Mouse (Mus musculus): ENCODE data around the gene Sec14l1. TPM values are rescaled to one million over a fixed set of nuclear protein-coding genes. Genes with fewer than 3 reads are reported as not detected.

Gene Sec14l1
- total RNA-seq, 2 experiments from 2014 or later, result 52.1 to 53.3 TPM

DNA sequence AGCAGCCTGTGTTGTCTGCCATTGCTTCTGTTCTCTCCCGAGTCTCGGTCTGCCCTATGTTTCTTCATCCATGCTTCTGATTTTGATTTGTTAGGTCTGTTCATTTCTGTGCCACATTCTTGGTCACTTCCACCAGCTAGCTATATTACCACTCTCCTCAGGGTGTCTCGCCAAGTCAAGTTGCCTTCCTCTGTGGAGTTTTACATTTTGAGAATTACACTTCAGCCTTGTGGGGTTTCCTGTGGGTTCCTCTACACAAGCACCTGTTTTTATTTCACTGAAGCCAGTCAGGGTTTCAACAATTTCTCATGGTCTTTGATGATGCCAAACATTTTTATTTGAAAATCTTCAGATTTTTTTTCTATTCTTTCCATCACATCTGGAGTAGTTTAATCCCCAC is 67.8 kb downstream of the Sec14l1 start:
- no peak for DNase-seq (ENCODE audit: low spot score)

DNA sequence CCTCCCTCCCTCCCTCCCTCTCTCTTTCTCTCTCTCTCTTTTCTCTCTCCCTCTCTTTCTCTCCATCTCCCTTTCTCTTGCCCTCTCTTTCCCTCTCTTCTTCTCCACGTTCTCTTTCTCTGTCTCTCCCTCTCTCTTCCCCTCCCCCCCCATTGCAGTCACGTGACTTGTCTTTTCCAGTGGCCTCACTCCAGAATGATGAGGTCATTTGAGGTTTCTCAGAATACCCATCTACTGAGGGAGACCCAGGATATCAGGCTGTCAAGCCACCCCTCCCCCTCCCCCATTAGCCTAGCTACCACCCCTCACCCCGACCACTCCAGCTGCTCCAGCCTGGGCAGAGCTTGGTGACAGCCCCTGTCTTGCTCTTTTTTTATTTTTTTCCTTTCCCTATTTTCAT is 68.3 kb downstream of the Sec14l1 start:
- DNase-seq (ENCODE audit: low spot score), result no peak

DNA sequence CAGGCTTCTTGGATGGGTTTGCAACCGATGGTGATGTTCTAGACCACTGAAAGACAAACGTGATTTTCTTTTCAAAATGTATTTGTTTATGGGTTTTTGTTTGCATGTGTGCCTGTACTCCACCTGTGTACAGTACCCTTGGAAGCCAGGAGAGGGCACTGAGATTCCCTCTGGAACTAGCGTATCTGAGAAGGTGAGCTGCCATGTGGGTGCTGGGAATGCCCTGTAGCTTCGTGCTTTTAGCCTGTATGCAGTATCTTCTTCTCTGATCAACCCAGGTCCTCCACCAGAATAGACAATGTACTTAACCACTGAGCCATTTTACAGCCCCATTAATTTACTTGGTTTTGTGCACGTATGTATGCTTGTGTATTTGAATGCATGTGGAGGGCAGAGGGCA is 68.9 kb downstream of the Sec14l1 start:
- DNase-seq (ENCODE audit: low spot score), result no peak

DNA sequence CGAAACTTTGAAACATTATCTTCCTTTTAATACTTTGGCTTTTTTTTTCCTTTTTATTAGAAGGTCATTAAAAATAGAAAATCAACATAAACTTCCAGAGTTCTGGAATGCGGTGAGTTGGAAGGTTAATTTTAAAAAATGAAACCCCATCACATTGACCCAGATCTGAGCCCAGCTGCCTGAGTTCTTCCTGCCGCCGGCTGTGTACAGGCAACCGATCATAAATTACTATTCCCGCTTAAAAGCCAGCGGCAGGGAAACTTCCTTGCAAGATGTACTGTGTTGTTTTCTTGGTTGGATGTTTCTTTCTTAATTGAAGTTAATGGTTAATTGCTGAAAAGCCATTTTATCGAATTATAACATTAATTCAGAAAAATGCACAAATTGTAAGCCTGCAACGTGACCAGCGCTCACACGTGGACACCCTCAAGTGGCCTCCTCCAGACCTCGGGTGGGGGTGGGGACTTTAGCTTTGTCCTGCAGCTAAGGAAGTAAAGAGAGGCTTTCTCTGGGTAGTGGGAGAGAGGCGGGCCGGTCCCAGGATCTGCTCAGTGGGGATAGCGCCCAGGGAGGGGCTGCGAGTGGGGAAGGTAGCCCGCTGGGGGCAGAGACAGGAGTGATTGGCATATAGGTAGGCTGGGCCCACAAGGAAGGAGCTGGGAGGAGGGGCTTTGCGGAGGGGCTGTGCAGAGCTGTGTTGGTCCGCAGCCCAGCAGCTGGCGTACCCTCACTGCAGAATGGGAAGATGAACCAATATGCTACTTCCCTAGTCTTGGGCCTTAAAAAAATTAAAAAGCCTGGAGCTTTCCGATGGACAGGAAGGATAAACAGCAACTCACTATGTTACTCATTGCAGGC is 70.3 kb downstream of the Sec14l1 start:
- no peak for DNase-seq (ENCODE audit: low spot score)

DNA sequence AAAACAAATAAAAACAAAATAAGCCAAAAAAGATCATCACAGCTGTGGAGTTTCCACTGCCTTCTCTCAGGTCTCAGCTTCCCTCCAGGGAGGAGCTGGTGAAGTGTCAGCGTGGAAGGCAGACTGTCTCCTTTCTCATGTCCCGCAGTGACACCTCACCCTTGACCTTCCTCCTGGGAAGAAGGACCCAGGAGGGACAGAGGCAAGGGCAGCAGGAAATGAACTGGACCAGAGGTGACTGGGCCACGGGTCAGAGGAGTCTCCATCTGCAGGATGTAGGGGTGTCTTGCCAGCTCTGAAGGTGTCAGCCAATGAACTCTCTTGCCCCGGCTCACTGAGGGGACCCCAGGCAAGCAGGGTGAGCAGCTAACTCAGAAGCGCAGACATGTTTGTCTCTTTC is 76.6 kb downstream of the Sec14l1 start:
- no peak for DNase-seq (ENCODE audit: low spot score)

DNA sequence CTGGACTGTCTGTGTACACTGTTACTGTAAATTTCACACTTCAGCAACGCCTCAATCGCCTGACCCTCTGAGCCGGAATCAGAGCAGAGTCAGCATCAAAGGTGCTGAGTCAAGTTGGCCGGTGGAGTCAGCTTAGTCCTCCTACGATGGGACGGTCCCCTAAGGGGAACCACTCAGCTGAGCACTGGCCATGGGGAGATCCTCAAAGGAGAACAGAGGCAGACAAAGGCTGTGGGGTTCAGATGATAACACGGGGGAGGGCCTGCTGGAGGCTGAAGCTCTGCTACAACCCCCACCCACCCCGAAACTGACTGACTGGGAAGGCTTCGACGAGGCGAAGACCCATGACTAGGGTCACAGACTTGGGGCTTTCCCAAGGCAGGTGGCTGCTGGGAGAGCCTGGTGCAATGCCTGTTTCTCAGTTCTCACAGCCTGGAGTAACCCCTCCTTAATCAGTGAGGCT is 79.5 kb downstream of the Sec14l1 start:
- DNase-seq (ENCODE audit: low spot score), result no peak

DNA sequence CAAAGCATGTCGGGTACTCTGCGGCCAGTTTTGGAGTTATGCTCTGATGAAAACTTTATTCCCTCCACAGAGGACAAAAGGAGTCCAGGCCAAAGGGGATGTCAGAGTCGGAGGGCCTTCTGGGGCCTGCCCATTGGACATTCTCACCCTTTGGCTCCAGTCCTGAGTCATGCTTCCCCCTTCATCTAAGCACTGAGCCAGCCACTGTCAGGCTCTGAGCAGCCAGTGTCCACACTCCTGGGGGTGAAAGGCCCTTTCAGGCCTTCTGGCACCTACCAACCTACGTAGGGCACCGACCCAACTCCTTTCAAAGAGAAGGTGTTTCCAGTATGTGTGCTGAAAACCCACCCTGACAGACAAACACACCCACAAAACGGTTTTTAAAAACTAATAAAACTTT is 80.6 kb downstream of the Sec14l1 start:
- DNase-seq (ENCODE audit: low spot score), result no peak

DNA sequence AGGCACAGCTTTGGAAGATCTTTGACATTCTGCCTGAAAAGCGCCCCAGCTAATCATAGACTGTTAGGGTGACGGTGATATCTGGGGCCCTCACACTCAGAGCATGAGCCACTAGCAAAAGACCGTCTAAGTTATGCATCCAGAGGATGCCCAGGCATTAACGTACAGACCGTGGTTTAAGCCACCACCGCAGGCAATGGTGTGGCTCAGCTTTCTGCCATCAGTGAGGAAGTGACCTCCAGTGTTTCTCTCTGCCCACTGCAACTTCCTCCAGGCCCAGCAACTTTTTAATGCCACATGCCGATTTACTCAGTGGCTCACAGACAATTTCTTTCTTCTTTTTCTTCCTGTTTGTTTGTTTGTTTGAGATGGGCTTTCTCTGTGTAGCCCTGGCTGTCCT is 81.7 kb downstream of the Sec14l1 start:
- DNase-seq (ENCODE audit: low spot score), result no peak

DNA sequence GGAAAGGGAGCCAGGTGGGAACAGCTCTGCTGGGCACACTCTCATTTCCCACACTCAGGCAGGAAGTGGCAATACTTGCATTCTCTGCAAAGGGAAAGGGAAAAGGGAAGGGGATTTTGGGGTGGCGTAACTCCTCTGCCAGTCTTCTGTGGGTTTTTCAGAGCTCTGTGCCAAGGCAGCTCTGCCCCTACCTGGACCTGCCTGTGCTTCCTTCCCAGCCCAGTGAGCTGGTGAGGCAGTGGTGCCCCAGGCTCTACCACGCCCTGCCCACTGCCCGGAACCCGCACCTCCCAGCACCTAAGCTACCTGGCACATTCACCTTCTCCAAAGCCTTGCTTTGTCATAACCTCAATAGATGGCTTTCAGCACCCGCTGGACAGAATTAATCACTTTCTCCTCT is 83.2 kb downstream of the Sec14l1 start:
- DNase-seq (ENCODE audit: low spot score), result no peak

DNA sequence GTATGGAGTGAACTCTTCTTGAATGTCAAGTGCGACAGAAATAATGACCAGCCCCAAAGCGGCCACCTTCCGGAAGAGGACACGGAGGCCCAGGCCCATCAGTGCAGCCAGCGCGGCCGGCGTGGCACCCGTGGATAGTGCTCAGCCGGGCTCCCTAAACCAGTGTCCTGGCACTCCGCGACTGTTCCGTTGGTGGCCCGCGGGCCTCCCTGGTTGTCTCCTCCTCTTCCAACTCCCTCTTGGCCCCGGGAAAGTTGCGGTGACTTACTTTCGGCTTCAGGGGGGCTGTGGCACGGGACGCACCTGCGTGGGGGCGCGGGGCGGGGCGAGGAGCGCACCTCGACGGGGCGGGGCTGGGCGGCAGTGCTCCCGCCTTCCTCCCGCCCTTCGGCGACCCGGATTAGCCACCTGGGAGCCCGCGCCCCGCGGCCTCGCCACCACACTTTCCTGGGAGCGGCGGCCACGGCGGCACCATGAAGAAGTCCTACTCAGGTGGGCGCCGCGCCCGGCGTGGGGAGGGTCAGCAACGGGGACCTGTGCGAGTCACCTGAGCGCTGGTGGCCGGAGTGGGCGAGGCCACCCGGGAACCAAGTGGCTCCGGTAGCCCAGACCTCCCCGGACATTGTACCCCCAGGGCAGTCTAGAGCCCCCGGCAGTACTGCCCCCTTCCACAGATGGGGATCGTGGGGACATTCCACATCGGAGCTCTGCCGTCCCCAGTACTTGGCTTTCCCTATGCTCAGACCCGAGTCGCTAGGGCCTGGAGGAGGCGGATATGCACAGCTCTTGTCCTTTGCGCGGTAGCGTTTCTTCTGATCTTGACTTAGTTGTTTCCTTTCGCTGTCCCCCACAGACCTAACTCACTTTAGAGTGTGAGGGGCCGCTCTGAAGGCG is 84.6 kb downstream of the Sec14l1 start, which contains the start of gene Sept9:
Gene Sept9, plus strand, starts transcription at position 380 of the 894 bp plus-strand sequence.
- DNase-seq (ENCODE audit: low spot score), result no peak

DNA sequence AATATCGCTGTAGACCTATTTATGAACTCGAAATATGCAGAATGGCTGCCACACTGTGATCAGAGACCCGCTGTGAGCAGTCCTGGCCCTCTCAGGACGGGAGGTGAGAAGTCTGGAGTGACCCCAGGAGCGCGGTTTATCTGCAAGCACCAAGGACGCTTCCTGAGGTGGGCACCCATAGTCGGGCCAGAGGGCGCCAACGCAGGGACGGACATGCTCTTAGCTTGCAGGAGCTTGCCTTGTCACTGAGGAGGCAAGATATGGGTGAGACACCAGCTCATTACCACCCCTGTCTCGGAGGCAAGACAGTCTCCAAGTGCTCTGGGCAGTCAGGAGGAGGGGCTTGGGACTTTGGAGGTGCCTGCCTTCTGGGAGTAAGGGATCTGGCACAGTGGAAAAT is 86.9 kb downstream of the Sec14l1 start:
- no peak for DNase-seq (ENCODE audit: low spot score)

DNA sequence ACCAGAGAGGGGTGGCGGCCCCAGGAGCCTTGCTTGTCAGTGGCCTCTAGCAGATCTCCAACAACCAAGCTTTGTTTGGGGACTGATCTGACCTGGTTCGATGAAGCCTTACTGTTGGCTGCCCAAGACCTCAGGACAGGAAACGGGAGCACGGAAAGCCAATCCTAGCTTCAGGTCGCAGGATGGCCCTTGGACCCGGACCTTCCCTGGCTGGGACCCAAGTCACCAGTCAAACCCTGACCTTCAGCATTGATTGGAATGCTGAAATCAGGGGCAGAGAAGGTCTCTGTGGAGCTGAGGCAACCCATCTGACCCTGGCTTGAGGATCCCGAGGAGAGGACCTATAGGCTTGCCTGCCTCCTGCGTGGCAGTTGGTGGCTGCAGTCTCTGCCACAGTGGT is 89.6 kb downstream of the Sec14l1 start:
- no peak for DNase-seq (ENCODE audit: low spot score)

DNA sequence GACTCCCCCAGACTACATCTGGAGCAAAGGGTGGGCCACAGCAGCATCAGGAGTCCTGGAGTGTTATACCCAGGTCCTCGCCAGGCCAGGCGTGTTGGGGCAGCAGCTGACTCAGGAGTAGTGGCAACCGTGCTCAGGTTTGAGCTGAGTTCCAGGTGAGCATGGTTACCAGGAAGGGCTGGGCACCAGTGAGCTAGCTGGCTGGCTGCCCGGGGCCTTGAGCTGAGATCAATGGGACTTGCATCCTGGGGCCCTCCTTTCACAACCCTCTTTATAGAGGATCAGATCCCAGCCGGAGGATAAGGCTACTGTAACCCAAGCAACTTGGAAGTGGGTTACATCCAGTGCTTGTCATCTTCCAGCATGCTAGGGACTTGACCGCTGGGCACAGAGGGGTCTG is 90.1 kb downstream of the Sec14l1 start:
- DNase-seq (ENCODE audit: low spot score), result no peak

DNA sequence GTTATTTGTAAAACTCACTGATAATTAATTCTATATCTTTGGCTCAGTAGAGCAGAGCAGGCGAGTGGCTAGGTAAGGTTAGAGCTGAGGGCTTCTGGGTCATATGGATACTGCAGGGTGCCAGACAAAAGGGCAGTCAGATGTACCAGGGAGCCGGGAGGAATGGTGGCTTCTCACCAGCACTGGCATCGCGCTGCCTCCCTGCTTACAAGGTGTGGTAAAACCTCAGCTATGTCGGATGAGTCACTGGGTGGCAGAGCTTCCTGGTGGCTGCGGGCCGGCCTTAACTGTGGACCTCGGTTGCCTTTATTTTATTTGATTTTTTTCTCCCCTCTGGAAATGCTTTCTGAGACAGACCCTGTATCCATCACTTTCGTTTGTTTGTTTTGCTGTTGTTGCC is 90.5 kb downstream of the Sec14l1 start:
- no peak for DNase-seq (ENCODE audit: low spot score)

DNA sequence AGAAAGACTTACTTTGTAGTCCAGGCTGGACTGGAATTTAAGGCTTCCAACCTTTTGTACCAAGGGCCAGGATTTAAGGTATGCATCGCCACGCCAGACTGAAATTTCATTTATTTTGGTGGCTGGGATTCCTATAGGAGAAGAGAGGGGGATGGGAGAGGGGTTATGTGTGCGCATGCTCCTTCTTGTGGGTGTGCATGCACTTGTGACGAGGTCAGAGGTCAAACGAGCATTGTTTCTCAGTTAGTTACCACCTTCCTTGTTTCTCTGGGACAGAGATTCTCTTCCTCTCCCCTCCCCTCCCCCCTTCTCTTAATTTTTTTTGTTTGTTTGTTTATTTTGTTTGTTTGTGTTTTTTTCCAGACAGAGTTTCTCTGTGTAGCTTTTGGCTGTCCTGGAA is 92.5 kb downstream of the Sec14l1 start:
- DNase-seq (ENCODE audit: low spot score), result no peak

DNA sequence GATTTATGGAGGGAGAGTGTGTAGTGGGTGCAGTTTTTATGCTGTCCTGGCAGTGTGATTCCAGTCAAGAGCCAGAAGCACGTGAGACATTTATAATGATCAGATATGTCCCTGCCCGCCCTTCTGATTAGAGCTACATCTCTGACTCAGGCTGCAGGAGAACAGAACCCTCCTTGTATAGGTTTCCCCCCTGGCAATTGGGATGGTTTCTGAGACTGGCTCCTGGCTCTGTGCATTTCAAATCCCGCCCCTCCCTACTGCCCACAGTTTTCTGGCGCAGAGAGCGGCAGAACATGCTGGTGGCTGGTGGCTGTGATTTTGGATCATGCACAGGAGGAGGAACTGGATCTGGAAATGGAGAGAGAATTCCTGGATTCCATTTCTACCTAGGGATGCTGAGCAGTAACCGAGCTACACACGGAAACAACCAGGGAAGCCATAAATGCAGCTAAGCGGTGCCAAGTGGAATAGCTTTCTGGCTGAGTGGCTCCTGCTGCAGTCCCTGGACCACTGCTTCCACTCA is 93.2 kb downstream of the Sec14l1 start:
- no peak for DNase-seq (ENCODE audit: low spot score)

Small RNAs within 50 kb of the gene (microRNA-seq; reads per million reads assigned to microRNA genes)
- gene Gm24323 (not detected), gene Mir6516 (48.4 reads per million, percentile 50 among the genes with 10 or more reads in this experiment)

Other genes starting within 250 kb of the Sec14l1 start
- gene Mgat5b, start 196.3 kb upstream of the Sec14l1 start, total RNA-seq (2021), result not detected
- gene Sept9, start 84.5 kb downstream of the Sec14l1 start, total RNA-seq (2021), result 10 to 100 TPM in 1 of 2 experiments, 1 to 10 TPM in 1; 8.0 to 16.1 TPM